Mouse (Mus musculus): ENCODE measurements at regions not wholly inside any gene's neighbourhood (a gene's known extent, or its start where the extent isn't known, plus 50 kb on each side); places are given as distances from the start of the nearest gene placed in this dataset.

DNA sequence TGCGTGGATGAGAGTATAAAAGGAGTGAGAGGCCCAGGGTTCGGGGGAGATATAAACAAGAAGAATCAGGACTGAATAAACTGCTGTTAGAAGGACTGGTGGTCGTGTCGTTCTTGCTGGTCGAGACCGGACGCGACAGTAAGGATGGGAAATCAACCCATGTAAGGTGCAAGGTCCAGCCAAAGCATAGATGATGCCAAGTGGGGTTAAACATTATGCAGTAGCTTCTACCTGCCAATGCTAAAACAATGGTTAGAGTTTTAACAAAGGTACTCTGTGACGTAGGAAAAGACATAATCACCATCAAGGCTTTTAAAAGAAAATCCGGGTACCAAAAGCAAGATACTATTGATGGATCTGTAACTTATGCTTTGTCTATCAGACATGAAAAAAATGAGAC, 58.4 kb upstream of the Tmc1 start:
- no peak for DNase-seq (ENCODE audit: low spot score)

DNA sequence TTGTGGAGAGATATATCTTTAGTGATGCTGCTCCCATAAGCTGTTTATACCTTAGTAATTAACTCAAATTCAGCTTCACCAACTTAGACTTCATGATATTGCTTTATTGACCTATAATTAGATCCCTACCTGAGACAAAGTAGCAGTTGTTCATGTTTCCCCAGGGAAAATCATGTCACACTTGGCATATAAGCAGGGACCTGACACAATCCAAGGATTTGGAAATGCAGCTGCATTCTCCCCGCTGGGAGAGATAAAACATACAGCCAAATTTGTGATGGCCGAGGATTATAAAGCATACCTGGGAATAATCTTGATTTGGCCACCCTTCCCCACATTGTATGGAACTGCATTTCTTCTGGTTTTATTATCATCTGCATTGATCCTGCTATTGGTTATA, 55.6 kb upstream of the Tmc1 start:
- no peak for DNase-seq (ENCODE audit: low spot score)

DNA sequence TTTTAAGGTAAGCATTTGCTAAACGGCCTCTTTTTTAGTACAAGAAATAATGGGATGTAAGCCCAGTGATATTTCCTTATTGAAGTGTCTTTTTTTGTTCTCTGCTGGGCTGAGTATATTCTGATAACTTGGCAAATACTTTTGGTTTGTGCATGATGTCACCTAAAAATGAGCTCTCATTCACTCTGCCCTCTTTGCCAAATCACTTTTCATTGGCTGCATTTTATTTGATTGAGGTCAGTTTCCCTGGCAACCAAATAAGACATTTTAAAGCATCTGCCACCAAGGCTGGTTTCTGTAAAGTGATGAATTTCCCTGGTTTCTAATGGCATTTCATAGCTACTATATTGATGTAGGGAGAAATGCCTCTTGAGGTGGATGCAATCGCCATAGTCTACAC, 50.4 kb upstream of the Tmc1 start:
- DNase-seq (ENCODE audit: low spot score): no peak
